Mouse (Mus musculus) G1E (cell line): ENCODE data around the gene Gfi1b.

Experiments used
- CTCF ChIP-seq: IDR thresholded peaks from 2 replicates; pipeline ENCODE4 v1.5.1; 2012; ENCODE audit warnings: low read depth, low read length, inconsistent platforms, mixed read lengths
- GATA1 ChIP-seq: IDR thresholded peaks from 2 replicates; pipeline ENCODE4 v1.6.1; 2012; ENCODE audit warnings: borderline replicate concordance, low read length, inconsistent platforms, mixed read lengths
- GATA2 ChIP-seq: IDR thresholded peaks from 2 replicates; pipeline ENCODE4 v1.6.1; 2012; ENCODE audit warnings: low read depth, low read length, inconsistent platforms, borderline replicate concordance
- TAL1 ChIP-seq: conservative IDR thresholded peaks from 2 replicates; pipeline ENCODE4 v1.6.1; 2012; ENCODE audit warnings: low read depth, low read length, inconsistent platforms, mixed read lengths

- TF ChIP-seq CTCF (peak; percentile 94), GATA1 (no peak), GATA2 (no peak), TAL1 (no peak)
These were observed 29.0 kb downstream of the Gfi1b start for GRCm38 (mm10) chr2:28592809-28593208.
